Mouse (Mus musculus): ENCODE measurements around the gene Apoc2.

GRCm38 (mm10) chr7:19651063-19651786, 26.5 kb downstream of the Apoc2 start:
- no peak for TF ChIP-seq CTCF (IDR thresholded peaks at IDR 0.05; ENCODE audit: low read depth)
- no peak for TF ChIP-seq EP300 (IDR thresholded peaks at IDR 0.05; ENCODE audit: low read depth)

Data from heart, postnatal 0 days (tissue).